ENCODE assay signal across 8 mouse cellular contexts in genomic region chr5:124000824-124001223, GRCm38 (mm10). TPM values are rescaled to one million over a fixed set of nuclear protein-coding genes. Genes with fewer than 3 reads are reported as not detected.
DNase-seq lines count a peak whose midpoint lies in the region; ATAC-seq and TF ChIP-seq lines count a peak whose summit lies in the region.

No protein-coding gene starts in this region.

- no peaks in the 10 kb centered on the region for H3K4me1 ChIP-seq in embryonic facial prominence, embryonic 14.5 days (ENCODE audit: control insufficient read depth, insufficient read depth, low read length)
- peaks cover 65% of the 10 kb centered on the region for H3K4me1 ChIP-seq in heart, embryonic 10.5 days
- H3K4me1 ChIP-seq in limb, embryonic 13.5 days, result peaks cover 9% of the 10 kb centered on the region
- H3K4me1 ChIP-seq in midbrain, embryonic 16.5 days (ENCODE audit: control insufficient read depth, insufficient read depth, low read length), result no peaks in the 10 kb centered on the region
- H3K4me1 ChIP-seq in spleen, adult 2 months (ENCODE audit: control insufficient read depth, insufficient read depth, insufficient read length), result peaks cover 5% of the 10 kb centered on the region; the same call in 1 of the 2 replicates

- peaks cover 33% of the 10 kb centered on the region for H3K36me3 ChIP-seq in embryonic facial prominence, embryonic 14.5 days (ENCODE audit: control insufficient read depth, insufficient read depth, low read length)
- H3K36me3 ChIP-seq in heart, embryonic 10.5 days, result peaks cover 27% of the 10 kb centered on the region
- peaks cover 34% of the 10 kb centered on the region for H3K36me3 ChIP-seq in limb, embryonic 13.5 days
- peaks cover 18% of the 10 kb centered on the region for H3K36me3 ChIP-seq in midbrain, embryonic 16.5 days (ENCODE audit: control insufficient read depth, insufficient read depth, low read length)
- peaks cover 78% of the 10 kb centered on the region for H3K36me3 ChIP-seq in spleen, adult 2 months (ENCODE audit: control insufficient read depth, insufficient read depth, low read length)

- no peaks in the 10 kb centered on the region for H3K27me3 ChIP-seq in embryonic facial prominence, embryonic 14.5 days (replicated peaks; ENCODE audit: control insufficient read depth, insufficient read depth, low read length)
- H3K27me3 ChIP-seq in heart, embryonic 10.5 days (ENCODE audit: insufficient read depth, poor library complexity, severe bottlenecking), result peaks cover 10% of the 10 kb centered on the region; the same call in 1 of the 2 replicates
- no peaks in the 10 kb centered on the region for H3K27me3 ChIP-seq in limb, embryonic 13.5 days
- H3K27me3 ChIP-seq in midbrain, embryonic 16.5 days (ENCODE audit: control insufficient read depth, insufficient read depth, low read depth, low read length), result no peaks in the 10 kb centered on the region
- H3K27me3 ChIP-seq in spleen, adult 2 months (ENCODE audit: control insufficient read depth, insufficient read depth, low read length), result no peaks in the 10 kb centered on the region

- H3K9me3 ChIP-seq in embryonic facial prominence, embryonic 14.5 days (ENCODE audit: control insufficient read depth, low read length), result no peaks in the 10 kb centered on the region
- H3K9me3 ChIP-seq in heart, embryonic 10.5 days, result no peaks in the 10 kb centered on the region
- H3K9me3 ChIP-seq in limb, embryonic 13.5 days, result no peaks in the 10 kb centered on the region
- H3K9me3 ChIP-seq in midbrain, embryonic 16.5 days (replicated peaks; ENCODE audit: control insufficient read depth, low read length, poor library complexity, severe bottlenecking), result no peaks in the 10 kb centered on the region

- peak; percentile 82 for DNase-seq in 416B (ENCODE audit: low read depth)
- peak; percentile 91 to 92 for DNase-seq in adrenal gland, postnatal 36 days
- DNase-seq in embryonic facial prominence, embryonic 14.5 days (ENCODE audit: low spot score), result peak; percentile 86
- peak; percentile 93 for DNase-seq in heart, embryonic 10.5 days (ENCODE audit: low spot score)
- DNase-seq in kidney, adult 9 months, result peak; percentile 92
- DNase-seq in spleen, adult 2 months (ENCODE audit: low read depth in 1 of 2, low spot score in 2 of 2), result peak; percentile 70 to 82

- peak; percentile 94; the same call in 1 of the 2 replicates for TF ChIP-seq CTCF in spleen, adult 2 months (IDR thresholded peaks at IDR 0.05; ENCODE audit: extremely low read depth, insufficient read depth, insufficient read length, insufficient replicate concordance)

- no peak overlapping the region for H3K9ac ChIP-seq in embryonic facial prominence, embryonic 14.5 days (ENCODE audit: low read depth, low read length)
- no peak overlapping the region for H3K9ac ChIP-seq in limb, embryonic 13.5 days
- H3K9ac ChIP-seq in midbrain, embryonic 16.5 days (ENCODE audit: low read depth, low read length), result no peak overlapping the region

- H3K4me2 ChIP-seq in embryonic facial prominence, embryonic 14.5 days (ENCODE audit: low read depth, low read length), result no peak overlapping the region
- H3K4me2 ChIP-seq in limb, embryonic 13.5 days (replicated peaks), result no peak overlapping the region
- H3K4me2 ChIP-seq in midbrain, embryonic 16.5 days (ENCODE audit: low read length), result no peak overlapping the region

- H3K4me3 ChIP-seq in embryonic facial prominence, embryonic 14.5 days (ENCODE audit: low read depth, low read length), result no peak overlapping the region
- H3K4me3 ChIP-seq in heart, embryonic 10.5 days, result no peak overlapping the region
- H3K4me3 ChIP-seq in limb, embryonic 13.5 days, result no peak overlapping the region
- H3K4me3 ChIP-seq in midbrain, embryonic 16.5 days (ENCODE audit: low read depth, low read length), result no peak overlapping the region
- no peak overlapping the region for H3K4me3 ChIP-seq in spleen, adult 2 months (ENCODE audit: extremely low read depth, insufficient read depth, insufficient read length)

- no peak overlapping the region for H3K27ac ChIP-seq in embryonic facial prominence, embryonic 14.5 days (replicated peaks; ENCODE audit: low read depth, low read length)
- peak overlapping the region; percentile 53 for H3K27ac ChIP-seq in heart, embryonic 10.5 days
- no peak overlapping the region for H3K27ac ChIP-seq in limb, embryonic 13.5 days
- no peak overlapping the region for H3K27ac ChIP-seq in midbrain, embryonic 16.5 days (ENCODE audit: low read length)
- H3K27ac ChIP-seq in spleen, adult 2 months (ENCODE audit: insufficient read depth, low read length), result no peak overlapping the region

- WGBS in embryonic facial prominence, embryonic 14.5 days, result 13% methylated on average over 7 of the region's 7 CpGs
- WGBS in heart, embryonic 10.5 days, result 15% methylated on average over 7 of the region's 7 CpGs
- 13% methylated on average over 7 of the region's 7 CpGs for WGBS in limb, embryonic 13.5 days
- WGBS in midbrain, embryonic 16.5 days, result 17% methylated on average over 7 of the region's 7 CpGs
- WGBS in spleen, adult 2 months, result 7% methylated on average over 7 of the region's 7 CpGs

- ATAC-seq in embryonic facial prominence, embryonic 14.5 days (ENCODE audit: low read depth), result peak; percentile 66
- ATAC-seq in limb, embryonic 13.5 days (ENCODE audit: low FRiP score, low read depth), result peak; percentile 77; the same call in 1 of the 2 replicates
- ATAC-seq in midbrain, embryonic 16.5 days, result peak; percentile 63

- no peak for TF ChIP-seq POLR2A in spleen, adult 2 months (IDR thresholded peaks at IDR 0.05; ENCODE audit: low read depth, low read length)

RNA-seq across cellular contexts. Expression of gene Hip1r, which starts 27.4 kb away (rescaled TPM):
- 10 to 100 TPM; 15.1 to 18.4 TPM for total RNA-seq in adrenal gland, postnatal 36 days (2021)
- 7.5 and 8.4 TPM in 2 replicates for polyA plus RNA-seq in embryonic facial prominence, embryonic 14.5 days (2014; fragmentation: Nextera tagmentation; extraction: Ambion mirVana)
- polyA plus RNA-seq in heart, embryonic 10.5 days (2016; fragmentation: Nextera tagmentation; extraction: Ambion mirVana), result 6.5 and 8.4 TPM in 2 replicates
- 8.6 and 8.8 TPM in 2 replicates for polyA plus RNA-seq in limb, embryonic 13.5 days (2015; fragmentation: Nextera tagmentation; extraction: Ambion mirVana)
- 33.5 and 34.3 TPM in 2 replicates for polyA plus RNA-seq in midbrain, embryonic 16.5 days (2015; fragmentation: Nextera tagmentation; extraction: Ambion mirVana)
- 46.3 and 59.2 TPM in 2 replicates for polyA plus RNA-seq in spleen, adult 2 months (2012; rRNA removed)

RNA-seq across cellular contexts. Expression of gene Vps37b, which starts 31.2 kb away (rescaled TPM):
- total RNA-seq in adrenal gland, postnatal 36 days (2021), result 100 to 1,000 TPM in 1 of 2 experiments, 10 to 100 TPM in 1; 93.1 to 188 TPM
- 30.4 and 31.7 TPM in 2 replicates for polyA plus RNA-seq in embryonic facial prominence, embryonic 14.5 days (2014; fragmentation: Nextera tagmentation; extraction: Ambion mirVana)
- 54.0 and 61.4 TPM in 2 replicates for polyA plus RNA-seq in heart, embryonic 10.5 days (2016; fragmentation: Nextera tagmentation; extraction: Ambion mirVana)
- polyA plus RNA-seq in limb, embryonic 13.5 days (2015; fragmentation: Nextera tagmentation; extraction: Ambion mirVana), result 40.9 and 43.7 TPM in 2 replicates
- polyA plus RNA-seq in midbrain, embryonic 16.5 days (2015; fragmentation: Nextera tagmentation; extraction: Ambion mirVana), result 59.5 and 62.0 TPM in 2 replicates
- 58.1 and 72.8 TPM in 2 replicates for polyA plus RNA-seq in spleen, adult 2 months (2012; rRNA removed)
